Mouse (Mus musculus) C2C12 (cell line): Measurements from ENCODE around the gene 4930469K13Rik.

Experiments
- CEBPB ChIP-seq: IDR thresholded peaks from one replicate; pipeline ENCODE4 v1.6.1; 2011; ENCODE audit warnings: low read depth, mild to moderate bottlenecking, control low read depth, moderate library complexity
- CTCF ChIP-seq: IDR thresholded peaks from one replicate; pipeline ENCODE4 v1.5.1; 2011; ENCODE audit not compliant: control insufficient read depth, insufficient read depth, insufficient read length
- FOSL1 ChIP-seq: IDR thresholded peaks from one replicate; pipeline ENCODE4 v1.8.0; 2011; ENCODE audit warnings: mild to moderate bottlenecking, low read length; ENCODE audit not compliant: poor library complexity, insufficient read depth, severe bottlenecking
- MAX ChIP-seq: IDR thresholded peaks from one replicate; pipeline ENCODE4 v1.6.1; 2011; ENCODE audit warnings: mild to moderate bottlenecking, control low read depth
- MYOD1 ChIP-seq: IDR thresholded peaks from one replicate; pipeline ENCODE4 v1.6.1; 2011; ENCODE audit warnings: low read depth; ENCODE audit not compliant: control insufficient read depth, insufficient read length
- MYOG ChIP-seq: IDR thresholded peaks from one replicate; pipeline ENCODE4 v1.6.1; 2011; ENCODE audit not compliant: control insufficient read depth, insufficient read length; ENCODE audit errors: extremely low read depth
- USF1 ChIP-seq: IDR thresholded peaks from one replicate; pipeline ENCODE4 v1.6.1; 2011; ENCODE audit warnings: low read depth, mild to moderate bottlenecking, control low read depth, moderate library complexity

DNA sequence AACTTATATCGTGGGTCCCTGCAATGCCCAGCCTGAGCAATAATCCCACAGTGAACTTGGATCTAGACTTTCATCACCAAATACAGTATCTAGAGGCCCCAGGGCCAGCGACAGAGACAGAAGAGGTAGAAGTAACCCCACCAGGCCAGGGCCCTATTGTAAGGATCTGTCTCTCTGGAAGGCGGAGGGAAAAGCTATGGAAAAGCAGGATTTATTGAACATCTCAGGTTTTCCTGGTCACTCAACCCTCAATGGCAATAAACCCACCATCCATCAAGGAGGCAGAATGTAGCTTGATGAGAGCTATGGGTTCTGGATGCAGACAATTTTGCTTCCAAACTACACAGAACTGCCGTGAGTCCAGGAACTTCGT lies 95.8 kb downstream of the 4930469K13Rik start:
- TF ChIP-seq CTCF = no peak
- TF ChIP-seq MYOD1 = no peak
- no peak for TF ChIP-seq CEBPB
- TF ChIP-seq MAX = no peak
- TF ChIP-seq USF1 = no peak
- TF ChIP-seq MYOG = no peak
- no peak for TF ChIP-seq FOSL1
